Mouse (Mus musculus): Measurements from ENCODE around the gene Erbb3.
"Not testable (repeated sequence)": the region's sequence is repeated elsewhere in the genome, so short reads cannot be mapped to it uniquely, and the experiment has no call there.

The Erbb3 gene

DNA sequence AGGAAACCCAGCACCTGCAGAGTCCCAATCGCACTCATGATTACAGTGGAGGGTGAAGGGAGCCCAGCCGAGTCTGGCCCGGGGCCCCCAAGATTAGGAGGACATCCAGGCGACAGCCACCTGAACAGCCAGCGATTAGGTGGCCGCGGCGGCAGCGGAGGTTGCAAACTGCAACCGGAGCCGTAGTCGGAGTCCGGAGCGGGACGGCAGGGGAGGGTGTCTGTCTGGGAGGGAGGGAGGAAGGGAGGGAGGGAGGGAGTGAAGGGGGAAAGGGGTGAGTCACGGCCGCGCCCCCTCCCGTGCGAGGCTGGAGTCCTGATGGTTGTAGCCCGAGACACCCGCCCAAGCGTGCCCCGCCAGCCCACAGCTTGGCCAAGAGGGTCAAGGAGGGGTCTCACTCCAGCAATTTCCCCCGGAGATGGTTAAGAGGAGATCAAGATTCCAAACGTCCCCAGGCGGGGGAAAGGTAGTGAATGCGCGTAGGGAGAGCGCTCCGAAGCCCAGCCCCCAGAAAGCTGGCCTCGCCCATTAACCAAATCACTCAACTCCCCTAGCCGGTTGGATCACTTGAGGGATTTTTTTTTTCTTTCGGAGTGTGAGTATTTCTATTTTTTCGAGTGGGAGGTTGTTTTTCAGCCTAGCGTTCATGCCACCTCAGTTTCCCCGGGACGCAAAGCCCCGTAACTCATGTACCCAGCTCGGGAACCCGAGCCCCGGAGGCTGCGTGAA is at the start of gene Erbb3:
Gene Erbb3 (minus strand): TSS at position 189 of the 729 bp plus-strand sequence.
- DNase-seq = peak in 1 of 2 experiments; percentile 26

DNA sequence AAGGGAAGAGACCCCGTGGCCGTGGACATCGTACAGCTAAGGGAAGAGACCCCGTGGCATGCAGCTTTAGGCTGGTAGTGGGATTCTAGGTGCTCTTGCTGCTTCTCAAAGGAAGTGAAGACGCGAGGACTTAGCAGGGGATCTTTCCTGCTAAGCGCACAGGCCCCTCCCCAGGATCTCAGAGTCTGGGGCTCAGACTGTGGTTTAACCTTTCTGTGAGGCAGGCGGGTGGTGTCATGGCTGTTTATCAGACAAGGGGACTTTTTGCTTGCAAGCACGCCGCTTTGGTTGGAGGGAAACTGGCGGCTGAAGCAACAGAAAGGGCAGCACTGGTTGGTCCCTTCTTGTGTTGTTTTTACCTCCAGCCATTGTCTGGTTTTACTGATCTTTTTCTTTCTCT is 47.6 kb upstream of the Erbb3 start:
- DNase-seq = peak; percentile 57 to 77

- DNase-seq = peak; percentile 25 to 56
Measured at GRCm38 (mm10) chr10:128636561-128636960, 47.1 kb upstream of the Erbb3 start.

GRCm38 (mm10) chr10:128635697-128636096 is 46.2 kb upstream of the Erbb3 start:
- DNase-seq = no peak

DNA sequence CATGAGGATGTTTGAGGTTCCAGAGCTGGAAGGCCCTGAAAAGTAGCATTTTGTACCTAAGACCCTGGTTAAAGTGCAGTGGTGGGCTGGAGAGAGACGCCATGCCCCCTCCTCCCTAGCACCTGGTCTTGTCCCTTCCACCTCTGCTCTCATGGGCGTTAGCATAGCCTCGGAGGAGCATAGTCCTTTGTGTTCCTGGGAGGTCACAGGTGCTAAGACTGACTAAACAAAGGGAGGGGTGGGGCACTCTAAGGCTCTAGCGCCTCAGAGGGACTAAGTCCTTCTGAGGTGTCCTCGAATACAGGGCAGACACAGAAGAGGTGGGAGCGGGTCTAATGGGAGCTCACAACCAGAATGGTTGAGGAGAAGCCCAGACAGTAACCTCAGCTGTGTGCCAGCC is 42.1 kb upstream of the Erbb3 start:
- DNase-seq = no peak

DNA sequence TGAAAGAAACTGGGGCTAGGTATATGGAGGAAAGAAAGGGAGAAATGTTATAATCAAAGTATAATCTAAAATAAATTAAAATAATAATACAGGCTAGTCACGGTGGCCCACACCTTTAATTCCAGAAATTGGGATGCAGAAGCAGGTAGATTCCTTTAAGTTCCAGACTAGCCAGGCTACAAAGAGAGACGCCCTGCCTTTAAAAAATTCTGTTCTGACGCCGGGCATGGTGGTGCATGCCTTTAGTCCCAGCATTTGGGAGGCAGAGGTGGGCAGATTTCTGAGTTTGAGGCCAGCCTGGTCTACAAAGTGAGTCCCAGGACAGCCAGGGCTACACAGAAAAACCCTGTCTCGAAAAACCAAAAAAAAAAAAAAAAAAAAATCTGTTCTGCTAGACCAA is 40.9 kb upstream of the Erbb3 start:
- DNase-seq = not testable (repeated sequence)

DNA sequence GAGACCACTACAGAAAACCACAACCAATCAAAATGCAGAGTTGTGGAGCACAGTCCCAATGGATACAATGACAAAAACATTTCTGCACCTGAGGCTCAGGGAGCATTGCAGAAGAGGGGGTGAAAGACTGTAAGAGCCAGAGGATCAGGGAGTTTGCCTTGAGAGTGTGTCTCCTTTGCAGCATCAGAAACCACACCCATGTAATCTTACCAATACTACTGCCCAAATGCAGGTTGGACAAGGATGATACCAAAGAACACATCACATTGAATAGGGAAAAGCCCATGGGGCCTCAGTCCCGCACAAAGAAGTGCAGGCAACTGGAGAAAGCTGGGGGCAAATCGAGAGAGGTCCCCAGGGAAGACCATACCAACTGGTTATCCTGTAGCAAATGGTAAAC is 40.3 kb upstream of the Erbb3 start:
- DNase-seq = no peak

- DNase-seq = no peak
Measured at GRCm38 (mm10) chr10:128627398-128628317, 38.2 kb upstream of the Erbb3 start.

DNA sequence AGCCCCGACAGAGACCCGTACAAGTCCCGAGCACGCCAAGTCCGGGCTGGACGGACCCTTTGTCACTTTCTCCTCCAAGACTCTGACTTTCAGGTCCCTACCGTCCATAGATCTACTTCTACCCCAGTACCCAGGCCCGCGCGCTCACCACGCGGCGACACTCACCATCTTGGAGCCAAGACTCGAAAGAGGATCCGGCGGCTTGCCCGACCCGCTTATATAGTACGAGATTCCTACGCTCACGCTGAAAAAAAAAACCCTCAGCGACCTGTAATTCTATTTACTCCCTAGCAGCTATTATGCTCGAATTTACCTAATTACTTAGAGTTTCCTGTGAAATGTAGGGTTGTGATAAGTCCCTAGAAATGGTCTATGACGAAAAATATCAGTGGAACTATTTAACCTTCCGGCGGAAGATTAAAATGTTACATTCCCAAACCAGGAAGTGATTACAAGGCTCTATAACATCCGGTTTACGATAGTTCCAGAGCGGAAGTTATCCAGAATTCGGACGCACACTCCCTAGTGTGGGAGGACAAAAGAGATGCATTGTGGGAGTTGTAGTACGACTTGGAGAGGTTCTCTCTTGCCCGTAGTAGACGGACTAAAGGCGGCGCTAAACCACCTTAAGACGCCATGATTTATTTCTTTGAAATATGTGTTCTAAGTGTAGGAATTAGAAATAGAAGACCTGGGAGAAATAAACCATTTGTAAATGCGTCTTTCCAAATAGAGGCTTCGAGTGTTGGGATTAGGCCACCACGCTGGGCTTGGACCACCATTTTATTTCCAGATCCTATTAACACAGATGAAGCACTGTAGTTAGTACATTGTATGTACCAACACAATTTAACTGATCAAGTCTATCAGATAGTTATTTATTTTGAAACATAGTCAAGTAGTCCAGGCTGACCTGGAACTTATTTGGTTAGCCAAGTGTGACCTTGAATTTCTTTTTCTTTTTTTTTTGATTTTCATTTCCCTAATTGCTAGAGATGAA is 37.2 kb upstream of the Erbb3 start, which contains the start of gene Rps26:
Gene Rps26 (minus strand): TSS at position 437 of the 1,000 bp plus-strand sequence.
- DNase-seq = peak; percentile 70 to 91

DNA sequence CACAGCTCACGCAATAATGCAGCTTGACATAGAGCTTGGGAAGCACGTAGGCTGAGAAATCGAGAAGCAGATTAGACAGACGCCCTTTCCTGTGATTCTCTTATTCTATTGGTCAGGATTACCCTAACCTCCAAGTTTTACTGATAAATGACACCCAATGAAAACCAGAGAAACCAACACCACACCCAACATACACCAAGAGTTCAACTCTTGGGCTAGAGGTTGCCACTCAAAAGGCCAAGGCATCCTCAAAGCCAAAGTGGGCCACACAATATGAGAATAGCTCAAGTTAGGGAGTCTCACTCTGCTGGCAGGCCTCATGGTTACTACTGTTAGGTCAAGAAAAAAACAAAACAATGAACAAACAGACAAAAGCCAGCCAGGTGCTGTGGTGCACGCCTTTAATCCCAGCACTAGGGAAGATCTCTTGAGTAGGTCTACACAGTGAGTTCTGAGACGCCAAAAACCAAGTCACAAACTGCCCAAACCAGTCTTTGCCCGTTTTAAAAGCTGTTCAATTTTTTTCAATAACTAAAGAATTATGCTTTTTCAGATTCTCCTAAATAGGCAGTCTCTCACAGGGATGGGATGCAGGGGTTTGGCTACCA is 35.9 kb upstream of the Erbb3 start:
- no peak for DNase-seq

- DNase-seq = not testable (repeated sequence)
Measured at GRCm38 (mm10) chr10:128623106-128623613, 33.7 kb upstream of the Erbb3 start.

- no peak for DNase-seq
Measured at GRCm38 (mm10) chr10:128622702-128623101, 33.2 kb upstream of the Erbb3 start.

DNA sequence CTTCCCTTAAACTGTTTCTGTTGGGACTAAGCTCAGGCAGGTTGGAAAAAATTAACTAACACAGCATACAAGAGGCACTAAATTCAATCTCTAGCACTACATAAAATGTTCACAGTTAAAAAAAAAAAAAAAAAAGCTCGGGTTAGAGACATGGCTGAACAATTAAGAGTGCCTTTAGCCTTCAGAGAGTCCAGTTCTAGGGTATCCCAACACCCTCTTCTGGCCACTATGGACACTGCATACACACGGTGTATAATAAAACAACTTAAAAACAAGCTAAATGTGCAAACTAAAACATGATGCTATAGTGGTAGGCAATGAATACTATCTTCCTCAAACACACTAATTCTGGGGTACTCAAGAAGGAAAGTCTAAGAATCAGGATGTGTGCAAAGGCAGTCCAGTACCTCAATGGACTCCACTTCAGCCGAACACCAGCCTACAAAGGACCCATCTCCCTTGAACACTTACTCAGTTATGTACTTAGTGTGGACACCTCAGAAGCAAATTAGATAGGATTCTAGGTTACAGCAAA is 32.6 kb upstream of the Erbb3 start:
- no peak for DNase-seq

DNA sequence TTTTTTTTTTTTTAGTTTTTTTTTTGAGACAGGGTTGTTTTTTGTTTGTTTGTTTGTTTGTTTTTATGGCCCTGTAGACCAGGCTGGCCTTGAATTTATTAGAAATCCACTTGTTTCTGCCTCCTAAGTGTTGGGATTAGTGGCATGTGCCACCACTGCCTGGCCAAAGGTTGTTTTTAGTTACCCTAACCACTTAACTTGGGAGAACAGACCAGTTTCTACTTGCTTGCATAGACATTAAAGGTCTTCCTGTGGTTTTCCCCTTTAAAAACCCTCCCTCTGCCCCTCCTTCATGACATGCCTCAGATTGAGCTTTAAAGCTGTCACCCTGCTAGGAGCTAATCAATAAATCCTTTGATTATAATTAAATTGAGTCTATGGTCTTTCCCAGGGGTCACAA is 30.8 kb upstream of the Erbb3 start:
- DNase-seq = no peak

DNA sequence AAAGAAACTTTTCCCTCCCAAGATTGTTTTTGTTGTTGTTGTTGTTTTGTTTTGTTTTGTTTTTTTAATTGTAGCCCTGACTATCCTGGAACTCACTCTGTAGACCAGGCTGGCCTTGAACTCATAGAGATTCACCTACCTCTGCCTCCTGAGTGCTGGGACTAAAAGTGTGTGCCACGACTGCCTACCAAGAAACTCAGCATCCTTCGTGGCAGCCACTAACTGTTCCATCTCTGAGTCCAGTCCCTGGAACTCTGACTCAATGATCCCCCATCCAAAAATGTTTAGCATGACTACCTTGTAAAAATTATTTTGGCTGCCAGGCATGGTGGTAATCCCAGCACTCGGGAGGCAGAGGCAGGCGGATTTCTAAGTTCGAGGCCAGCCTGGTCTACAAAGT is 29.7 kb upstream of the Erbb3 start:
- DNase-seq = not testable (repeated sequence)

DNA sequence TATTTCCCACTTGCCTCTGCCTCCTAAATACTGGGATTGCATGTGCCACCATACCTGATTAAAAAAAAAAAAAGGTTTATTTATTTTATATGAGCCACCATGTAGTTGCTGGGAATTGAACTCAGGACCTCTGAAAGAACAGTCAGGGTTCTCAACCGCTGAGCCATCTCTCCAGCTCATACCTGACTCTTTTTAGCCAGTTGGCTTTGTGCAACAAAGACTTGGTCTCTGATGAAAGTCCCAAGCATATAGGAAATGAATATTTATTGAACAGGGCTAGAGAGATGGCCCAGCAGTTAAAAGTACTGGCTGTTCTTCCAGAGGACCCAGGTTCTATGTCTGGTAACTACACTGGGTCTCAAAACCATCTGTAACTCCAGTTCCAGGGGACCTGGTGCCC is 29.1 kb upstream of the Erbb3 start:
- DNase-seq = no peak

DNA sequence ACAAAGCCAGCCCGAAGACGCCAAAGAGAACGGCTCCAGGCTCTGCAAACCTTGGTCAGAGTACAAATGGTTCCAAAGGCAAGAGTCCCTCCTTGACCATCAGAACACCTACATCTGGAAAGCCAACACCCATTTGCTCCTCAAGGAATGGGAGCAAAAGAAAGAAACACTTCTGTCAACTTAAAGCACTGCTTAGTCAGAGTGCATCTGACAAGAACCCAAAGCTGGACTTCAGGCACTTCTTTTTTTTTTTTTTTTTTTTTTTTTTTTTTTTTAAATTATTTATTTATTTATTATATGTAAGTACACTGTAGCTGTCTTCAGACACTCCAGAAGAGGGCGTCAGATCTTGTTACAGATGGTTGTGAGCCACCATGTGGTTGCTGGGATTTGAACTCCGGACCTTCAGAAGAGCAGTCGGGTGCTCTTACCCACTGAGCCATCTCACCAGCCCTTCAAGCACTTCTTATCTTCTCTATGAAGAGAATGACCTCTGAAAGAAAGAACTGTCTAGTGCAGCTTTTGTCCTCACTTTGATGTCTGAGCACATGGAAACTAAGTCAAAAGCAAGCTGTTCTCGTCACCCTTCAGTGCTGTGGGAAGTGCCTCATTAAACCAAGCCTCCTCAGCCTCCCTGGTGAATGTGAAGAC is 26.5 kb upstream of the Erbb3 start:
- not testable (repeated sequence) for DNase-seq

- no peak for DNase-seq
Measured at GRCm38 (mm10) chr10:128614934-128615333, 25.5 kb upstream of the Erbb3 start.

GRCm38 (mm10) chr10:128613820-128614219 is 24.4 kb upstream of the Erbb3 start:
- DNase-seq = not testable (repeated sequence)

GRCm38 (mm10) chr10:128613154-128613440 is 23.6 kb upstream of the Erbb3 start:
- DNase-seq = no peak
